Mouse (Mus musculus): ENCODE results near the gene B4galnt1.
"Not testable (repeated sequence)": the region's sequence is repeated elsewhere in the genome, so short reads cannot be mapped to it uniquely, and the experiment has no call there.

Gene B4galnt1

GRCm38 (mm10) chr10:127164631-127165353 lies at the start of gene B4galnt1:
B4galnt1 (plus strand) TSS chr10:127165225.
- peak; percentile 97 for DNase-seq

GRCm38 (mm10) chr10:127118470-127118869 lies 46.6 kb upstream of the B4galnt1 start:
- no peak for DNase-seq

- DNase-seq, result peak; percentile 90
Observed at GRCm38 (mm10) chr10:127119229-127119628, 45.8 kb upstream of the B4galnt1 start.

DNA sequence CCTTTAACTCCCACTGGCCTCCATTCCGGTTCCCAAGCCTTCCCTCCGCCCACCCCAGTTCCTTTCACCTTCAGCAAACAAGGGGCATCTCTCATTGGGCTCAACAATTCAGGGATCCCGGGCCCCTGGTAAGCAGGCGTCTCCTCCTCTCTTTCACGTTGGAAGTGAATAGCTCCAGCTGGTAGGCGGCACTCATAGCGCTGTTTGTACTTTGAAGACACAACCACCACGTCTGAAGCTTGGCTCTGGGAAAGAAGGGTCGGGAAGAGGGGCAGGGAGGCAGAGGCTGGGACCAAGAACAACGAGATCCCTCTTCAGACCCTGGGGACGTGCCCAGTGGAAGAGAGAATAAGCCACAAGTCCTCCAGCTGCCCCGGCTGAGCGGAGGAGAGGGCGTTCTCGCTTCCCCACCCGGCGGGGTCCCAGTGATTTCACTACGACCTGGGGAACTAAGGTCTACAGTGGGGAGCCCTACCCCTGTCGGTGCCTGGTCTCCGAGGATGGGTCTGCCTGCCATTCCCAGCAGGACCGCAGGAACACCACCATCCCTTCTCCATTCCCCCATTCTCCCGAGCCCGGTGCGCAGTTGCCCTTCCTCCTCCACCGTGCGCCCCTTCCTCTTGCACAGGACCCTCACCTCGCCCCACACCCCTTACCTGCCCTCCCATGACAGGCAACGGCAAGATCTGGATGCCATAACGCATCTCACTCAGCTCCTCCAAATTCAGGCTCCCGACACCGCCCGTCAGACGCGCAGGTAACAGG lies 44.5 kb upstream of the B4galnt1 start:
- DNase-seq, result no peak

DNA sequence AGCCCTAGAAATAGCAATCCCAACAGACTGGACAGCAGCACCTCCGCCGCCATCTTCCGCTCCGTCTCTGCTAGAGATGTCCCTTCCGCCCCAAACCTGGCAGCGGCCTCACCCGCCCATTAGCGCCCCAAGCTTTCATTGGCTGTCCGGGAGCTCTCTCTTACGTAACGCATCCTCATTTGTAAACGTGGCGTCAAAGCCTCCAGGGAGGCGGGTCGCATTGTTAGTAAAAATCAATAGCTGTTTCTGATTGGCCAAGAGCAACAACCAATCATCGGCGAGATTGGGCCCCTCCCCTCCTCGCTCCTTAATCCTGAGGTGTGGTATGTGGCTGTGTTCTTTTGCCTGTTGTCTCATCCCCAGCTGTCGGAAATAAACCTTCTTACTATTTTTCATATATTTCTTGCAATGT lies 44.0 kb upstream of the B4galnt1 start, which contains the start of gene Os9:
TSS of gene Os9 (minus strand) at position 66 of the 412 bp plus-strand sequence.
- peak; percentile 100 for DNase-seq

DNA sequence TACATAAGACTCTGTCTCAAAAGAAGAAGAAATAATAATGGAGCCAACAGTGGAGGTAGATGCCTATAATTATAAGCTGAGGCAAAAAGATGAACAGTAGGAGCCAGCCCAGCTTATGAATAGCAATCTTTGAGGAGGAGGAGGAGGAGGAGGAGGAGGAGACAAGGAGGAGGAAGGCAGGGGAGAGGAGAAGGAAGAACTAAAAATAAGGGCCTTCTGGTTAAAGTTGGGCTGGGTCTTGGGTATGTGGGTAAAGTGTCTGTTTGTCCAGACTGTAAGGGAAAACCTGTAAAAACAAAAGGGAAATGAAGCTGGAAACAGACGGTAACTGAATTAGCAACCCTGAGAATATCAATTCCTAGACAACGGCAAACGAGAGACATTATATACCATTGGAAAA lies 43.0 kb upstream of the B4galnt1 start:
- DNase-seq, result no peak

DNA sequence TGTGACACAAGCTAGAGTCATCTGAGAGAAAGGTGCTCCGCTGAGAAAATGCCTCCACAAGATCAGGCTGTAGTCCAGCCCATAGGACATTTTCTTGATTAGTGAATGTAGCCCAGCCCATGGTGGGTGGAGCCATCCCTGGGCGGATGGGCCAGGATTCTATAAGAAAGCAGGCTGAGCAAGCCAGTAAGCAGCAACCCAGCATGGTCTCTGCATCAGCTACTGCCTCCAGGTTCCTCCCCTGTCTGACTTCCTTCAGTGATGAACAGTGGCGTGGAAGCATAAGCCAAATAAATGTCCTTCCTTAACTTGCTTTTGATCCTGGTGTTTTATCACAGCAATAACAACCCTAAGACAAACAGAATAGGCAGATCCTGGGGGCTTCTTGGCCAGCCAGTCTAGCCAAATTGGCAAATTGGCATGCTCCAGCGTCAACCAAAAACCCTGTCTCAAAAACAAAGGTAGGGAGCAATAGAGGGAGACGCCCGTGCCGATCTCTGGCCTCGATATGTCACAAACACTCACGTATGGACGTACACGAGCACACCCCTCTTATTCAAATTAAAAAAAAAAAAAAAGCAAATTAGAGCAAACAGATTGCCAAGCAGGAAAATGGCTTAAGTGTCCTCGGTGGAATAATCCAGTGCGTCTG lies 42.1 kb upstream of the B4galnt1 start:
- no peak for DNase-seq

- no peak for DNase-seq
Observed at GRCm38 (mm10) chr10:127123436-127123805, 41.6 kb upstream of the B4galnt1 start.

GRCm38 (mm10) chr10:127125210-127126001 lies 39.6 kb upstream of the B4galnt1 start:
- no peak for DNase-seq

DNA sequence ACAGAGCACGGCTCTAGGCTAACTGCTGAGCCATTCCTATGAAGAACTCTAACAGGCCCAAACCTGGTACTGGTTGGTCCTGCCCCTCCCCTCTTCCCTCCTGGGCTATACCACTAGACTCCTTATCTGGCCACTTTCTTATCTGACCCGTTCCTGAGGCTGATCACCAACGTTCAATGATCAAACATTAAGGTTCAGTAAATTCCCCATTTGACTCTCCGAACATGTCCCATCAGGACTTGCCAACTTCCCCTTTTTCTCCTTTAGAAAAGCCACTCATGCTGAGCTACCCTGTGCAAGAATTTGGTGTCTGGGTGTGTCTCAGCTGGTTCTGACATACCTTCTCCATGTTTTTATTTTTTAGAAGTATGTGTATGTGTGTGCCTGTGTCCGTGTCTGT lies 38.4 kb upstream of the B4galnt1 start:
- no peak for DNase-seq

DNA sequence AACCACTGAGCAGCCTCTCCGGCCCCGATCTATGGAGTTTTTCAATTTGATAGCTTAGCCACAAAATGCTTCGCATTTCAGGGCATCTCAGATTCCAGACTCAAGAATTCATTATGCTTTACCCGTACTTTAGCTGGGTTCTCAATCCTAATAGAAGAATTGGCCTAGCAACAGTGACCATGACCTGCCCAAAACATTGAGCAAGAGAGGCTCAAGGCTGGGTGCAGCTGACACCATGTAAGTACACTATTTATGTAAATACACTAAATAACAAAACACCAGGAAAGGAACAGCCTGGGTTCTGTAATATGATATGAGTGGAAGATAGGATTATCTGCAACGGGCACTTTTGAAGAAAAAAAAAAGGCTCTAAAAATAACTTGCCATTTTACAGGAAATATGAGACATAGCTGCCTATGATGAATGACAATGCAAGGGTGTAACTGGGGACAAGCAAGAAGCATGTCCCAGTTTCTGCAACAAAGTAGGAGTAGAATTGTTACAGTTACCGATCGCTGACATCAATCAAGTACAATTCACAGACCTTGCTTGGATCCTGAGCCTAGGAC lies 37.2 kb upstream of the B4galnt1 start:
- DNase-seq, result no peak

GRCm38 (mm10) chr10:127129431-127129830 lies 35.6 kb upstream of the B4galnt1 start:
- no peak for DNase-seq

- DNase-seq, result no peak
Observed at GRCm38 (mm10) chr10:127132469-127132868, 32.6 kb upstream of the B4galnt1 start.

DNA sequence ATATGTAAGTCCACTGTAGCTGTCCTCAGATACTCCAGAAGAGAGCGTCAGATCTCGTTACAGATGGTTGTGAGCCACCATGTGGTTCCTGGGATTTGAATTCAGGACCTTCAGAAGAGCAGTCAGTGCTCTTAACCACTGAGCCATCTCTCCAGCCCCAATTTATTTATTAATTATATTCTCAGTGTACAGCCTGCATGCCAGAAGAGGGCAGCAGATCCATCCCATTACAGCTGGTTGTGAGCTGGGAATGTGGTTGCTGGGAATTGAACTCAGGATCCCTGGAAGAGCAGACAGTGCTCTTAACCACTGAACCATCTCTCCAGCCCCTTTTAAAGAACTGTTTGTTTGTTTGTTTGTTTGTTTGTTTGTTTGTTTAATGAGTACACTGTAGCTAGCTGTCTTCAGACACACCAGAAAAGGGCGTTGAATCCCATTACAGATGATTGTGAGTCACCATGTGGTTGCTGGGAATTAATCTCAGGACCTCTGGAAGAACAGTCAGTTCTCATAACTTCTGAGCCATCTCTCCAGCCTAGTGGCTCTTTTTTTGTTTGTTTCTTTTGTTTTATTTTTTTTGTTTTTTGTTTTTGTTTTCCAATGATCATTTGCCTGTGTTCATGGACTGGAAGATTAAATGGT lies 30.5 kb upstream of the B4galnt1 start:
- not testable (repeated sequence) for DNase-seq

DNA sequence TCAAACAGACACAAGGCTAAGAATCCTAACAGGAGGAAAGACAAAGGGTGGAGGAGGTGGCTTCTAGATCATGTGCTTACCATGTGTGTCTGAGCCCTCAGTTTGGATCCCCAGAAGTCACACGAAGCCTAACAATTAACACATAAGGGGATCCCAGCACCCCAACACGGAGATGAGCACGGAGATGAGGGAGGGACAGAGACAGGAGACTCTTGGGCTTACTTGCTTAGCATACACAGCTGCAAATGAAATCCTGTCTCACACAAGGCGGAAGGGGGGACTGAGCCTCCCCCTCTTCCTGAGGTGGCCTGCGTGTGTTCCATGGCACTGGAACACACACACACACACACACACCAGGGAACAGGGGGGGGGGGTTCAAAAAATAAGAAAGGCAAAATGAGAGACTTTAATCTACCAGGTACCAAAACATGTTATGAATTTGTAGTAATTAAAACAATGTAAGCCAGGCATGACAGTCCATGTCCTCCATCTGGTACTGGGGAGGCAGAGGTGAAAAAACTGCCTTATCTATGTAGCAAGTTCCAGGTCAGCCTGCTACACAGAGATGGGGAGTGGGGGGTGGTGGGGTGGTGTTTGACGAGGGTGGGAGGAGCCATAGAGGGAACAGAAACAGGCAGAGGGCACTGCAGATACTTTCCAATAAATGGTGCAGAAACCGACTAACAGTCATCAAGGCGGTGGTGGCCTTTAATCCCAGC lies 29.7 kb upstream of the B4galnt1 start:
- DNase-seq, result no peak

GRCm38 (mm10) chr10:127136510-127136909 lies 28.5 kb upstream of the B4galnt1 start:
- no peak for DNase-seq

DNA sequence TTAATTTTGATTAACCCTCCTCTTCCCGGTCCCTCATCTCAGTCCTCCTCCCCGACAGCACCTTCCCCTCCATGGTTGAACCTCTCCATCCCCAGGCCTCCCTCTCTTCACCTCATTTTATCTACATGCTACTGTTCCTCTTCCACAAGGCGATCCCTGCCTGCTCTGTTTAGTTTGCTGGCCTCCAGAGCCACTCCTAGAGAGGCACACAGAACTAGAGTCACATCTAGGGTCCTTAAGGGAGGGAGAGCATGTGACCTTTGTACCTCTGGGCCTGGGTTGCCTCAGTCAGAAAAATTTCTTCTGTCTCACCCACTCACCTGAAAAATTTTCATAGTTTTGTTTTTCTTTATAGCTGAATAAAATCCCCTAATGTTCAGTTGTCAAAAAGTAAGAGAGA lies 27.1 kb upstream of the B4galnt1 start:
- DNase-seq, result no peak

- DNase-seq, result no peak
Observed at GRCm38 (mm10) chr10:127138328-127139141, 26.5 kb upstream of the B4galnt1 start.

GRCm38 (mm10) chr10:127140971-127141370 lies 24.1 kb upstream of the B4galnt1 start:
- DNase-seq, result no peak

- peak; percentile 88 for DNase-seq
Observed at GRCm38 (mm10) chr10:127141500-127141899, 23.5 kb upstream of the B4galnt1 start.
